Mouse (Mus musculus) forebrain, embryonic 15.5 days (tissue): ENCODE results near the gene Pole4. TPM values are rescaled to one million over a fixed set of nuclear protein-coding genes. Genes with fewer than 3 reads are reported as not detected.

Source experiments
- ATAC-seq: fragments of 200-750 bp; cut with Nextera tagmentation; replicated peaks from 2 replicates; pipeline ENCODE4 v1.8.0; 2017; ENCODE audit warnings: mild to moderate bottlenecking, moderate TSS enrichment, moderate library complexity
- H3K27ac ChIP-seq: fragments of 300-500 bp; sonication (generic); replicated peaks from 2 replicates; pipeline ENCODE4 v1.5.1; 2015; ENCODE audit warnings: mild to moderate bottlenecking, inconsistent platforms
- H3K27me3 ChIP-seq: fragments of 300-500 bp; sonication (generic); 2 replicates; pipeline ENCODE4 v1.6.1; 2015; ENCODE audit warnings: inconsistent platforms
- H3K36me3 ChIP-seq: fragments of 300-500 bp; sonication (generic); 2 replicates; pipeline ENCODE4 v1.6.1; 2015; ENCODE audit warnings: mild to moderate bottlenecking, inconsistent platforms
- H3K4me1 ChIP-seq: fragments of 300-500 bp; sonication (generic); 2 replicates; pipeline ENCODE4 v1.6.1; 2015; ENCODE audit warnings: inconsistent platforms
- H3K4me2 ChIP-seq: fragments of 300-500 bp; sonication (generic); replicated peaks from 2 replicates; pipeline ENCODE4 v1.6.1; 2015; ENCODE audit warnings: mild to moderate bottlenecking, inconsistent platforms
- H3K4me3 ChIP-seq: fragments of 300-500 bp; sonication (generic); 2 replicates; pipeline ENCODE4 v1.5.1; 2015; ENCODE audit warnings: mild to moderate bottlenecking, inconsistent platforms
- H3K9ac ChIP-seq: fragments of 300-500 bp; sonication (generic); replicated peaks from 2 replicates; pipeline ENCODE4 v1.6.1; 2015; ENCODE audit warnings: mild to moderate bottlenecking, inconsistent platforms
- H3K9me3 ChIP-seq: fragments of 300-500 bp; sonication (generic); 2 replicates; pipeline ENCODE4 v1.6.1; 2016; ENCODE audit warnings: inconsistent platforms
- WGBS: fragments of 180-500 bp; shearing (Covaris S2); methylation state at CpG from one replicate; pipeline ENCODE4 v1.1.7; 2015; ENCODE audit warnings: mixed read lengths; 5-methylcytosine and 5-hydroxymethylcytosine counted together
- polyA plus RNA-seq: library from polyadenylated mRNA; unstranded; fragments of >200 nt; fragmentation: Nextera tagmentation; extraction: Ambion mirVana; gene quantifications from 2 replicates; pipeline ENCODE4 v1.2.1, GENCODE M21; 2015

Gene Pole4
- polyA plus RNA-seq, 1 experiment from 2014 or later = 113 TPM

- H3K9ac ChIP-seq = no peak overlapping the region
- peak; percentile 41; the same call in 1 of the 2 replicates for ATAC-seq
- H3K27ac ChIP-seq = no peak overlapping the region
- H3K4me2 ChIP-seq = no peak overlapping the region; the same call in 1 of the 2 replicates
- H3K36me3 ChIP-seq = no peaks in the 10 kb centered on the region
- no peaks in the 10 kb centered on the region for H3K4me1 ChIP-seq
- no peak overlapping the region for H3K4me3 ChIP-seq
- 32% methylated on average over 6 of the region's 6 CpGs for WGBS
- H3K27me3 ChIP-seq = no peaks in the 10 kb centered on the region
- no peaks in the 10 kb centered on the region for H3K9me3 ChIP-seq
Measured at GRCm38 (mm10) chr6:82740269-82740668, 35.1 kb upstream of the Pole4 start.

GRCm38 (mm10) chr6:82737634-82738540 lies 32.7 kb upstream of the Pole4 start:
- Histone ChIP-seq H3K9ac (no peak overlapping the region), H3K27me3 (no peaks in the 10 kb centered on the region), H3K36me3 (no peaks in the 10 kb centered on the region), H3K27ac (no peak overlapping the region), H3K9me3 (no peaks in the 10 kb centered on the region), H3K4me2 (no peak overlapping the region), H3K4me1 (no peaks in the 10 kb centered on the region), H3K4me3 (no peak overlapping the region)
- 94% methylated on average over 27 of the region's 27 CpGs for WGBS
- ATAC-seq = no peak

DNA sequence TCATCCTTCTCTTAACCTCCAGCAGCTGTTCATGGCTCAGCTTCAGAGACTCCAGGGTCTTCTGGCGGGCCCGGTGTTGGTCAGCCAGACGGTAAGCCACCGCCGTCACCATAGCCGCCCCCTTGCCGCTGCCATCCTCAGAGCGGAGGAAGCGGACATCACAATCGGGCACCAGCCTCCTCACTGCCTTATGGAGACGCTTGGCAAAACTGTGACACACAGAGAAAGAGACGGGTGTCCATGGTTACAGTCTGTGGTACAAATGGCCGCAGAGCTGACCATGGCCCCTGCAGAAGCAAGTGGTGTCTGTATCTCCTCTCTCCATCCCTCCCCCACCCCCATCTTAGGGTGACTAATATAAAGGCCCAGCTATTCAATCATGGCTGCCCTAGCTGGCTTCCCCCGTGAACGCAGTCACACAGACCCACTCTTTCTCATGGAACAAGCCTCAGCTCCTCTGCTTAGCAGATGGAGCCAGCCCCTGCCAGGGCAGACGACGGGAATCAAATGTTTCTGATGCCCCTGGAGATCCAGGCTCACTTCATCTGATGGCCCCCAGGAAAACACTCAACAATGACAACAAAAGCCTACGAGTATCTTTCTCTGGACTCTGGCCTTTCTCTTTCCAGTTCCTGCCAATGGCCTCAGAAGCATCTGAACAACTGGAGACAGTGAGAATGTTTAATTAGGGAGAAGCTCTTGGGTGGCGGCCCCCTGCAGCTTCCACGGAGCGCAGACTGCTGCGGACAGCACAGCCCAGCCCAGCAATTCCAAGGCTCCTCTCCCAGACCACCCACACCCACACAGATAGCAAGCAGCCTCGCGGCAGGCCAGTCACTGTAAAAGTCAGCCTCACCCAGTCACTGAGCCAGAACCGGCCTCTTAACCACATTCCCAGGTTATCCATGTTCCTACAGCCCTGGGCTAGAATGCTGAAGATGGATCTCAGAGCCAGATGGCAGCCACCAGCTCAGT lies 31.7 kb upstream of the Pole4 start:
- Histone ChIP-seq H3K4me2 (no peak overlapping the region), H3K4me3 (no peak overlapping the region), H3K9ac (no peak overlapping the region), H3K27ac (no peak overlapping the region), H3K36me3 (no peaks in the 10 kb centered on the region), H3K9me3 (no peaks in the 10 kb centered on the region), H3K27me3 (no peaks in the 10 kb centered on the region), H3K4me1 (no peaks in the 10 kb centered on the region)
- ATAC-seq = no peak
- 86% methylated on average over 25 of the region's 25 CpGs for WGBS

DNA sequence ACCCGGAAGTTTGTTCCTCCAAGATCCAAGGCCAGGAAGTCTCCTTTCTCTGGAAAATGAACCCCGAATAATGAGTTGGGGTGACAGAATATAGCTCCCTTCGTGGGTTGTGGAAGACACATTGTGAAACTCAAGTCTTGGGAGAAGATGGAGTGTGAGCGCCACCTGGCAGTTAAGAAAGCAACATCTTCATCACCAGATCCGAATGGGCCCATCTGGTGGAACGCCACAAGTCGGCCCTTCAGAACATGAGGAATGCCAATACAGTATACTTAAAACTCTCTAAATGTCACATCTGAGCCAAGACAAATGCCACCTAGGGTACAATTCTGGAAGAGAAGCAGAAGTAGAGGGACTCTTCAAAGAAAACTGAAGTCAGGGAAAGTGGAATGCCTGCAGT lies 30.2 kb upstream of the Pole4 start:
- Histone ChIP-seq H3K9ac (no peak overlapping the region), H3K36me3 (no peaks in the 10 kb centered on the region), H3K27ac (no peak overlapping the region), H3K4me1 (no peaks in the 10 kb centered on the region), H3K4me3 (no peak overlapping the region), H3K27me3 (no peaks in the 10 kb centered on the region), H3K9me3 (no peaks in the 10 kb centered on the region), H3K4me2 (no peak overlapping the region)
- WGBS = 85% methylated on average over 7 of the region's 7 CpGs
- no peak for ATAC-seq

DNA sequence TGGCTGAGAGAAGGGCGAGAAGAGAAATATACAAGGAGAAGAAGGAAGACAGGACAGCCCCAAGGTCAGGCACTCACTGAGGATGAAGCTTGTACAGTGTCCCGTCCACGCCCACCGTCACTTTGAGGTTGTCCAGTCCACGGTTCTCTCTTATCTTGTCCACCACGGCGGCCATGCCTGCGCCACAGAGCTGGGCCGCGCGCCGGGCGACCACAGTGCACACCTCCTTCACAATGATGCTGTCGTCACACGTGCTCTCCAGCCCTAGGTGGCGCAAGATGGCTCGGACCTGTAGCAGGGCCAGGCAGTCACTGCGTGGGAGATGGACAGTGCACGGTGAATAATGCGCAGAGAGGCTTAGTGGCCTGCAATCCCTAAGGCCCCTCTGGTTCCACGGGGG lies 23.5 kb upstream of the Pole4 start:
- Histone ChIP-seq H3K4me3 (no peak overlapping the region), H3K36me3 (no peaks in the 10 kb centered on the region), H3K27ac (no peak overlapping the region), H3K4me1 (no peaks in the 10 kb centered on the region), H3K9me3 (no peaks in the 10 kb centered on the region), H3K4me2 (no peak overlapping the region), H3K9ac (no peak overlapping the region), H3K27me3 (no peaks in the 10 kb centered on the region)
- ATAC-seq = no peak
- 93% methylated on average over 21 of the region's 21 CpGs for WGBS

DNA sequence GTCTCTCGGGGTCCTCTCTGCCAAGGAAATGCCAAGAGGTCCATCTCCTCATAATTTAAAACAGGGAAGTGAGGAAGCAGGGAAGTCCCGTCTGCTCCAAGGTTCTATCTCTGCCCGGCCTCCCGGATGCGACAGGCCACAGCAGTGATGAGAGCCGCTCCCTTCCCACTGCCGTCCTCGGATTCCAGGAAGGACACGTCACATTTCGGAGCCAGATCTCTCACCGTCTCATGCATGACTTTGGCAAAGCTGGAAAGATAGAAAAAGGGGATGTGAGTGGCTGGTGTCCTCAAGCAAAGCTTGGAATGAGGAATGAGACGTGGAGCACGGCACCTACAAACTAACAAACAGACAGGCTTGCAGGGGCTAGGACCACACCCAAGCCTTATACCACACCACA lies 22.0 kb upstream of the Pole4 start:
- H3K36me3 ChIP-seq = no peaks in the 10 kb centered on the region
- 97% methylated on average over 13 of the region's 13 CpGs for WGBS
- ATAC-seq = no peak
- no peak overlapping the region for H3K4me2 ChIP-seq
- H3K9ac ChIP-seq = no peak overlapping the region
- H3K27me3 ChIP-seq = no peaks in the 10 kb centered on the region
- no peaks in the 10 kb centered on the region for H3K9me3 ChIP-seq
- peaks cover 7% of the 10 kb centered on the region; the same call in 1 of the 2 replicates for H3K4me1 ChIP-seq
- no peak overlapping the region for H3K4me3 ChIP-seq
- no peak overlapping the region for H3K27ac ChIP-seq

DNA sequence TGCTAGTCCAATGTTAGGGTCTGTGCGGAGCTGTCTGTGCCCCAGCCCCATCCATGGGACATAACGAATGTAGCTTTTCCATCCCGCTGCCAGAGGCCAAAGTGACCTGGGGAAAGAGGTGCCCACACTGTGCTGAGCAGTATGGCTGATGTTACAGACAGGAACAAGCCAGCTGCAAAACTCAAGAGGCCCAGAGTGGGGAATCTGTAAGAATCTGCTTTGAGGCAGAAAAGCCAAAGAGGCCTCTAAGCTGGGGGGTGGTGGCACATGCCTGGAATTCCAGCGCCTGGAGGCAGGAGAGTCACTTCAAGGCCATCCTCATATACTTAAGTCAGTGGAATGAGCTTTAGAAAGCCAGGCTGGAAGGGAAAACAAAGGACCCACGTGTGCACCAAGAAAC lies 18.2 kb upstream of the Pole4 start:
- Histone ChIP-seq H3K36me3 (no peaks in the 10 kb centered on the region), H3K27ac (no peak overlapping the region), H3K4me3 (no peak overlapping the region), H3K27me3 (no peaks in the 10 kb centered on the region), H3K9ac (no peak overlapping the region), H3K9me3 (no peaks in the 10 kb centered on the region), H3K4me1 (peaks cover 7% of the 10 kb centered on the region; the same call in 1 of the 2 replicates), H3K4me2 (no peak overlapping the region)
- 39% methylated on average over 5 of the region's 5 CpGs for WGBS
- ATAC-seq = peak; percentile 19; the same call in 1 of the 2 replicates

DNA sequence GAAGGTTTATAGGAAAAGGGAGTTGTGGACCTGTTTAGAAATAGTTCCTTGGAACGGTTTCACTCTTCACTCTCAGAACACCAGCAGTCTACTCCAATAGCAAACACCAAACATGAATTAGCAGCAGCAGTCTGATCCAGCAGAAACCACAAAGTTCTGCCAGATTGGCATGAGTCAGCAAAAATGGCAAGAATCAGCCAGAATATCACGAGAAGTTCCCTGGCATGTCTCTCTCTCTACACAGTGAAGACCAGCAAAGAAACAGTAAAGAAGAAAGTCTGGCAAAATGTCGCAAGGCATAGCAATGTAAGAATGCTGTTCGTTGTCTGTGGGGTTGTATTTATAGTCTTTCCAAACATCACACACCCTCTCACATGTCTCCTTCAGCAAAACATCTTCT lies 11.0 kb upstream of the Pole4 start:
- Histone ChIP-seq H3K27me3 (no peaks in the 10 kb centered on the region), H3K9me3 (no peaks in the 10 kb centered on the region), H3K9ac (no peak overlapping the region), H3K27ac (no peak overlapping the region), H3K4me2 (no peak overlapping the region), H3K4me1 (no peaks in the 10 kb centered on the region), H3K36me3 (no peaks in the 10 kb centered on the region), H3K4me3 (no peak overlapping the region)
- WGBS = 85% methylated on average over 4 of the region's 4 CpGs
- ATAC-seq = no peak

GRCm38 (mm10) chr6:82715653-82716052 lies 10.5 kb upstream of the Pole4 start:
- Histone ChIP-seq H3K4me3 (no peak overlapping the region), H3K9me3 (no peaks in the 10 kb centered on the region), H3K9ac (no peak overlapping the region), H3K4me2 (no peak overlapping the region), H3K4me1 (no peaks in the 10 kb centered on the region), H3K27ac (no peak overlapping the region), H3K27me3 (no peaks in the 10 kb centered on the region), H3K36me3 (no peaks in the 10 kb centered on the region)
- WGBS = 75% methylated on average over 3 of the region's 3 CpGs
- ATAC-seq = no peak

DNA sequence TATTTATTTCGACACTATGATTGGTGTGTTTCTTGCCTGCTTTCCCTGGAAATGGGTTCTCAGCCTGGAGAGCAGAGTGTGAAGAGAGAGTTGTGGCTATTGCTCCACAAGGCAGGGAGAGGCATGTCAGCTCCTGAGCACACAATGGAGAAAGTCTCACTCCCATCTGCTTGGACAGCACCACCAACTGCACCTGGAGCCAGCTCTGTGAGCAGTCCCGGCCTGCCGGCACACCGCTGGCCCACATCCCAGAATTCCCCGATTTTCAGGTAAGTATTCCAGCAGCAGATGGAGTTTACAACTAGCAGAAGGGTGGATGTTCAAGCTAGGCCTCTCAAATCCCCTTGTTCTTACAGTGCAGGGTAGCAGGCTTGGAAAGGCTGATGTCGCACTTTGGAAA lies 10.1 kb upstream of the Pole4 start:
- Histone ChIP-seq H3K9ac (no peak overlapping the region), H3K27me3 (no peaks in the 10 kb centered on the region), H3K4me2 (no peak overlapping the region), H3K27ac (no peak overlapping the region), H3K9me3 (no peaks in the 10 kb centered on the region), H3K4me1 (no peaks in the 10 kb centered on the region), H3K36me3 (no peaks in the 10 kb centered on the region), H3K4me3 (no peak overlapping the region)
- no peak for ATAC-seq
- 78% methylated on average over 6 of the region's 6 CpGs for WGBS

GRCm38 (mm10) chr6:82714841-82715240 lies 9.7 kb upstream of the Pole4 start:
- Histone ChIP-seq H3K27ac (no peak overlapping the region), H3K4me3 (no peak overlapping the region), H3K9me3 (no peaks in the 10 kb centered on the region), H3K36me3 (no peaks in the 10 kb centered on the region), H3K4me1 (no peaks in the 10 kb centered on the region), H3K9ac (no peak overlapping the region), H3K4me2 (no peak overlapping the region), H3K27me3 (no peaks in the 10 kb centered on the region)
- 93% methylated on average over 5 of the region's 5 CpGs for WGBS
- ATAC-seq = no peak

- no peaks in the 10 kb centered on the region for H3K9me3 ChIP-seq
- H3K4me3 ChIP-seq = no peak overlapping the region
- 16% methylated on average over 3 of the region's 3 CpGs for WGBS
- H3K27ac ChIP-seq = no peak overlapping the region
- peak; percentile 57; the same call in 1 of the 2 replicates for ATAC-seq
- H3K4me2 ChIP-seq = no peak overlapping the region
- no peaks in the 10 kb centered on the region for H3K36me3 ChIP-seq
- H3K4me1 ChIP-seq = no peaks in the 10 kb centered on the region
- no peak overlapping the region for H3K9ac ChIP-seq
- no peaks in the 10 kb centered on the region for H3K27me3 ChIP-seq
Measured at GRCm38 (mm10) chr6:82714243-82714642, 9.1 kb upstream of the Pole4 start.
